Mouse (Mus musculus): Measurements from ENCODE around the gene Esr2.
"Not testable (repeated sequence)": the region's sequence is repeated elsewhere in the genome, so short reads cannot be mapped to it uniquely, and the experiment has no call there.

Esr2 gene

DNA sequence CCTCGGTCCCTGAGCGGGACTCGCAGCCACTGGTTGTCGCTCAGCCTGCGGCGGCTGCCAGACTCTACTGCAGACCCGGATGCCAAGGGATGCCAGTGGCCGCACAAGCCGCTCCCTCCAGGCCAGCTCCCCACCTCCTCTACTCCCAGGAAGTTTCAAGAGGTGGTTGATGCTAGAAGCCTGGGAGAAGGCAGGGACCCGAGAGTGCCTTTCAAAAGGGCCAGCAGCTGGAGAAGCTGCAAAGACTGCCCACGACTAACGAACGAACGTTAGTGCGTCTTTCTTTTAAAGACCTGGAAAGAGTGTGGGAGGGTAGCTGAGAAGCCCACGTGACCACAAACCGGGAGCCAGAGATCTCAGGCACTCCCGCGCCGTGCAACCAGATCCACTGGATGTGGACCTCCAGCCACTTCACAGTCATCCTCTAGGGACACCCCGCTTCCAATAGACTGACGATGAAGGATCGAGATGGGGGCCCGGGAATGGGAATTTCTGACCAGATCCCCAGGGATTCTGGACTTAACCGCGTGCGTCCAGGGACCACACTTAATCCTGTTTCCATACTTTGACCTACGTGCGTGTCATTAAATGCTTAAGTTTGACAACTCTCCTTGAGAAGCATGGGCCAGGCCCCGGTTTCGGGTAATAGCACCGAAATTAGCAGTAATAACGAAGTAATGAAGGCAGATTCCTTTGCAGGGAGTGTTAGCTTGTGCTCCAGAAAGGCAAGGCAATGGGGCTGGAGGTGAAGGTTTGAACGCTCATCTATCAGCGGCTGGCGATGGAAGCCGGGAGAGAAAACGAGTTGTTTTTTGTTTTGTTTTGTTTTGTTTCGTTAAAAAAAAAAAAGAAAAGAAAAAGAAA lies at the start of gene Esr2:
Gene Esr2 (minus strand): TSS at position 260 of the 864 bp plus-strand sequence.
- in situ Hi-C loops (cut with MboI; ENCODE audit: low pct_unique_long_range_greater_than_20kb in 1 of 2, low sequenced_read_pairs in 2 of 2, unreplicated experiment in 1 of 2): loop anchor here (10.0 to 25.0 kb wide), 3 partner anchors 162 to 390 kb away; no protein-coding TSS in a partner anchor

DNA sequence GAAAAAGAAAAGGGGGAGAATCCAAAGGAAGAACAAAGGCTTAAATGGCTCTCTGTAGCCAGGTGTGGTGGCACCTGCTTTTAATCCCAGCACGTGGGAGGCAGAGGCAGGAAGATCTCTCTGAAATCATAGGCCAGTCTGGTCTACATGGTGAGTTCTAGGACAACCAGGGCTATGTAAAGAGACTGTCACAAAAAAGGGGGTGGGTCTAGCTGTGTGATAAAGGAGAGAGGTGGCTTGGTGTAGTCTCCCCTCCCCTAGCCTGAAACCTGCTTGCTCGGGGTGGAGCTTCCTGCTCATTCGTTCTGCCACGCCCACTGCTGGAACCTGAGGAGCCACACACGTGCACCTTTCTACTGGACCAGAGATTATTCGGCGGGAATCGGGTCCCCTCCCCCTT lies 45.0 kb upstream of the Esr2 start:
- in situ Hi-C loops (cut with MboI; ENCODE audit: low pct_unique_long_range_greater_than_20kb in 1 of 2, low sequenced_read_pairs in 2 of 2, unreplicated experiment in 1 of 2): not testable (repeated sequence)

DNA sequence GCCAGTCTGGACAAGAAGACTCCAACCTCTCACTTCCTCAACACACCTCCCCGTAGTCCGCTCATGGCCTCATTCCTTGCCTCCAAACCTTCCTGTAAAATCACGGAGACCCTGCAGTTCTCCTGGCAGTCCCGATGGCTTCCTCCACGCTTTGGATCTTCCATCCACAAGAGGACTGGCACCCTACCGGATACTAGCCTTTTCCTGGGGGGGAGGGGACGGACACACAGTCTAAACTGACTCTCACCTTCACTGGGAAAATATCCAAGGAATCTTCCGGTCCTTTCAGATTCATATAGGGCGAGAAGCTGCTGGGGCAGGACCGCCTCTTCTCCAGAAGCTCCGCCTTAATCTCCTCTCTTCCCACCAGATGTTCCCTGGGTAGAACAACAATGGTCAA lies 39.7 kb upstream of the Esr2 start:
- in situ Hi-C loops (cut with MboI; ENCODE audit: low pct_unique_long_range_greater_than_20kb in 1 of 2, low sequenced_read_pairs in 2 of 2, unreplicated experiment in 1 of 2): no loop called here

DNA sequence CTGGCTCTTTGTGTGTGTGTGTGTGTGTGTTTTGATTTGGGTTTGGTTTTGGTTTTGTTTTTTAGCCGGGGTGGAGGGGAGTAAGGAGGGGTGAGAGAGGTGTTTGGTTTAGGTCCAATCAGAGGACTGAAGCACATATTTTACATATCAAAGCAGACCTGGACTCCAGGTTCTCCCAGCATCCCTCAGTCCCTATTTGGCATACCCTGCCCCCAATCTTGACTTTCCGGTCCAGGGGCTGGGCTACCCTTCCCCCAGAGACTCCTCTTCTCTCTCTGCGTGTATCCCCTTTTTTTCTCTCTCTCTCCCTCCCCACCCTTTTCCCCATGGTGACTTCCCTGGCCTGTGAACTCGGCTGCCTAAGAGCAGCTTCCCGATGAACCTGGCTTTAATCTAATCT lies 38.1 kb upstream of the Esr2 start:
- in situ Hi-C loops (cut with MboI; ENCODE audit: low pct_unique_long_range_greater_than_20kb in 1 of 2, low sequenced_read_pairs in 2 of 2, unreplicated experiment in 1 of 2): no loop called here

DNA sequence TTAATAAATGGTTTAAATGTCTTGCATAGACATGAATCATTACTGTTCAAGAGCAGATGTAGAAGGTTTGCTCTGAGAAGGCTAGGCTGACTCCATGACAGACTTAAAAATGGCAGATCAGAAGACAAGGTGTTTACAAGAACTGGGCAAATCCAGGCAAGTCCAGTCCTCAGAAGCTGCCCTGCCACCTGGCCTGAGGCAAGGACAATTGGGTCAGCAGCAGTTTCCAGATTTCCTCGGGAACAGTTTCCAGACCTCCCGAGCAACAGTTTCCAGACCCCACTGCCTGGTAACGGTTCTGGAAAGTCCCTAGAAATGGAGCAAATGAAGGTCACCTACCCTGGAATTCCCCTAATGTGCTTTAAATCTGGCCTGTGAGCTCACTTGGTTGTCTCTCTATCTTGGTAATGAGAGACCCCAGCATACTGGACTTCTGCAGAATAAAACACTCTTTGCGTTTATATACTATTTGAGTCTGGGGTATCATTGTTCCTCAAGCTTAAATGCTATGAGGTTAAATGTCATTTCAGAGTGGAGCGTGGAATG lies 32.4 kb upstream of the Esr2 start:
- in situ Hi-C loops (cut with MboI; ENCODE audit: low pct_unique_long_range_greater_than_20kb in 1 of 2, low sequenced_read_pairs in 2 of 2, unreplicated experiment in 1 of 2): no loop called here

DNA sequence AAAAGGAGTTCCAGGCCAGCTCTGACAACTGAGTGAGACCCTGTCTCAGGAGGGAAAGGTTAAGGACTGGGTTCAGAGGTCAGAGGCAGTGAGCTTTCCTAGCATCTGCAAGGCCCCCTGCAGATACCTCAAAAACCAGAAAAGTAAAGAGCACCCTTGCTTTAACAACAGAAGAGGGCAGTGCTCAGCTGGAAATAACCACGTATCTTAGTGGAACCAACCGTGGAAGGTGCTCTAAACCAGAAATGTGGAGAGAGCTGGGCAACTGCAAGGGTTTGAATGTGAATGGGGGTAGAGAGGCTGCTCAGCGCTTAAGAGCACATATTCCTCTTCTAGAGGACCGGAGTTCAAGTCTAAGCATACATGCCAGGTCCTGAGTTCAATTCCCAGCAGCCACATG lies 23.3 kb upstream of the Esr2 start:
- in situ Hi-C loops (cut with MboI; ENCODE audit: low pct_unique_long_range_greater_than_20kb in 1 of 2, low sequenced_read_pairs in 2 of 2, unreplicated experiment in 1 of 2): no loop called here

DNA sequence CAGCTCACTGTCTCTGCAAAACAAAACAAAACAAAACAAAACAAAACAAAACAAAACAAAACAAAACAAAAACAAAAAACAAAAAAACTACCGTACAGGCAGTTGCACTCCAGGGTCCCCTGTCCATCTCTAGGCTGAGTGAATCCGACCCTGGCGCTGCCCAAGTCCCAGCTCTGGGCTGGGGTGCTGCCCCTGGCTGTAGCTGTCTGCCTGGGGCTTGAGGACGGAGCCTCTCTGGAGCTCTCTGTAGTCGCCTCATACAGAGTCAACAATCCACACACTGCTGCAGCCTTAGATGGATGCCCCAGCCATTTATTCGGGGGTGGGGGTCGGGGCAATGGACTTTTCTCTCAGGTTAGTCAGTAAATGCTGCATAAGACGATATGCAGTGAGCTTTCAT lies 20.0 kb upstream of the Esr2 start:
- in situ Hi-C loops (cut with MboI; ENCODE audit: low pct_unique_long_range_greater_than_20kb in 1 of 2, low sequenced_read_pairs in 2 of 2, unreplicated experiment in 1 of 2): loop anchor here (5.0 to 25.0 kb wide), 3 partner anchors 145 to 410 kb away; no protein-coding TSS in a partner anchor

DNA sequence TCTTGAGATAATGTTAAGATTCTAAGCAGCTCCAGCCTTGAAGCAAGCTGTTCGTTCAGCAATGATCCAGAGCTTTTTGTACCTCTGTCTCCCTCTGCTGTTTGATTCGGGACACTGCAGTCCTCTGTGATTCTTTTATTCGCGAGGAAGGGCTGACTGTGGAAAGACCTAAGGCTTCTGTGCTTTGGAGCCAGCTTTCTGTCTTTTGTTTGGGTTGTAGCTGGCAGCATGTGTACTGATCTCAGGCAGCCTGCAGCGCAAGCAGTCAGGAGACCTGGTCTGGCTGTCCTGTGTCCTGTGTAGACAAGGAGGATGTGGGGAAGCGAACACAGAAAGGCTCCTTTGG lies 19.6 kb upstream of the Esr2 start:
- in situ Hi-C loops (cut with MboI; ENCODE audit: low pct_unique_long_range_greater_than_20kb in 1 of 2, low sequenced_read_pairs in 2 of 2, unreplicated experiment in 1 of 2): loop anchor here (5.0 to 25.0 kb wide), 3 partner anchors 146 to 409 kb away; no protein-coding TSS in a partner anchor

DNA sequence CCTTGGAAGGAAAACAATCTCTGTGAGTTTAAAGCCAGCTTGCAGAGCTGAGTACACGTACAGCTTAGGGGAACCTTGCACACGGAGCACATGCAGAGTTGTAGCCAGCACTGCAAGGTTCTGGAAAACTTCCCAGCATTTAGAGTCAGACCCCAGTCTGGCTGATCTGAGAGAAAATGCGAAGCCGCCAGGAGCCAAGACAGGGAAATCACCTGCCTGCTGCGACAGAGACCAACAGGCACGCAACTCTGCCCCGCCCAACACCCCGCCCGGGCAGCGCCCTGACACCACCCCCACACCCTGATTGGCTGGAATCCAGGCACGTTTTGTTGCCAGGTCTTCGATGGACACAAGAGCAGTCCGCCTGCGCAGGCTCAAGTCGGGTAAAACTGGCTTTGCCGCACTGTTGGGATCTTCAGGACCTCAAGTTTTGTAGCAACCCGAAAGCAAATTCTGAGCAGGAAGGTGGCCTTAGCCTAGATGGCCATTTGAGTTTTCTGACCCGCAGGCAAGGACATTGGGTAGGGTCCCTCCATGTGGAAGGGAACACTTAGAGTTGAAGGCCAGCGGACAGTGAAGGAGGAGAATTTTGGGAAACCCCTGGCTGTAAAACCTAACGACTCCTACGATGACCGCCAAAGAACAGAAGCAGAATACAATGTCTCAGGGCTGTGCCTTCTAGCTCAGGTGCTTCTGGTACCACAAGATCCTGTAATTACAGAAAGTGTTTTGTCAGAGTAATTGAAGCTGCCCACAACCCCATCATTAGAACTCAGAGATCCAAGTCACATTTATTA lies 19.1 kb upstream of the Esr2 start:
- in situ Hi-C loops (cut with MboI; ENCODE audit: low pct_unique_long_range_greater_than_20kb in 1 of 2, low sequenced_read_pairs in 2 of 2, unreplicated experiment in 1 of 2): loop anchor here (5.0 to 25.0 kb wide), 3 partner anchors 146 to 409 kb away; no protein-coding TSS in a partner anchor

DNA sequence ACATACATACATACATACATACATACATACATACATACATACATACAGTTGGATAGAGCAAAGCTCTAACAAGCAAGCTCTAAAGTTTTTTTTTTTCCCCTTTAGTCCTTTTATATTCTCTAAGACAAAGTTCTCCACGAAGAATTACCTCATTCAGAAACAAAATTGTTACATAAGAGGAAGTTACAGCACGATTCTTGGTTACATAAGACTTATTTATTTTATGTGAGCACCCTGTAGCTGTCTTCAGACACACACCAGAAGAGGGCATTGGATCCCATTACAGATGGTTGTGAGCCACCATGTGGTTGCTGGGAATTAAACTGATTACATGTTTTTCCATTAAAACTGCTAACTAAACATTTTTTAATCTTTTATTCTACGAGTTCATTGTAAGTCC lies 17.5 kb upstream of the Esr2 start:
- in situ Hi-C loops (cut with MboI; ENCODE audit: low pct_unique_long_range_greater_than_20kb in 1 of 2, low sequenced_read_pairs in 2 of 2, unreplicated experiment in 1 of 2): loop anchor here in 1 of 2 experiments (25.0 kb wide), 2 partner anchors 182 to 407 kb away; no protein-coding TSS in a partner anchor

DNA sequence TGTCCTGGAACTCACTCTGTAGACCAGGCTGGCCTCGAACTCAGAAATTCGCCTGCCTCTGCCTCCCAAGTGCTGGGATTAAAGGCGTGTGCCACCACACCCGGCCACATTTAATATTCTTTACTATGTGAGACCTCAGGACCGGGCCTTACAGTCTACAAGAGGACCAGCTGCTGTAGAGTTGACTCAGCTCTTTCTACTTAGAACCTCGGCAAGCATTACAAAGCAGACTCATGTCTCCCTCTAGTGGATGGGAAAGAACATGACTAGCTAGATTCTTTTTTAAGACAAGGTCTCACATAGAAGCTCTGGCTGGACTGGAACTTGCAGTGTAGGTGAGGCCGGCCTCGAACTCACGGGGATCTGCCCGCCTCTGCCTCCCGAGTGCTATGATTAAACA lies 13.9 kb upstream of the Esr2 start:
- in situ Hi-C loops (cut with MboI; ENCODE audit: low pct_unique_long_range_greater_than_20kb in 1 of 2, low sequenced_read_pairs in 2 of 2, unreplicated experiment in 1 of 2): loop anchor here in 1 of 2 experiments (25.0 kb wide), 2 partner anchors 179 to 404 kb away; no protein-coding TSS in a partner anchor

DNA sequence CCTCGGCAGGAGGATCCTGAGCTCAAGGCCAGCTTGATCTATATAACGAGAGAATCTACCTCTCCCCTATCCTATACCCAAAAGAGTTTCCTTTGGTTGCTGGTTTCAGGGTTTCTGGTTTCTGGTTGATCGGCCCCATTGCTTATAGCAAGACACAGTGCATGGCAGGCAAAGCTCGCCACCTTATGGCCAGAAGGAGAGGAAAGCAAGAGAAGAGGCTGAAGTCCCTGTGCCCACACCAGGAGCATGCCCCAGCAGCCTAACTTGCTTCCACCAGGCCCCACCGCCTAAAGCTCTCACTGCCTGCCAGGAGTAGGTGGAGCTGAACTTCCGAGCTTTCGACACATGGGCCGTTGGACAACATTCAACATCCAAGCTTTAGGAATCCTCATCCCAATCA lies 10.8 kb upstream of the Esr2 start:
- in situ Hi-C loops (cut with MboI; ENCODE audit: low pct_unique_long_range_greater_than_20kb in 1 of 2, low sequenced_read_pairs in 2 of 2, unreplicated experiment in 1 of 2): loop anchor here in 1 of 2 experiments (25.0 kb wide), 2 partner anchors 176 to 401 kb away; no protein-coding TSS in a partner anchor

DNA sequence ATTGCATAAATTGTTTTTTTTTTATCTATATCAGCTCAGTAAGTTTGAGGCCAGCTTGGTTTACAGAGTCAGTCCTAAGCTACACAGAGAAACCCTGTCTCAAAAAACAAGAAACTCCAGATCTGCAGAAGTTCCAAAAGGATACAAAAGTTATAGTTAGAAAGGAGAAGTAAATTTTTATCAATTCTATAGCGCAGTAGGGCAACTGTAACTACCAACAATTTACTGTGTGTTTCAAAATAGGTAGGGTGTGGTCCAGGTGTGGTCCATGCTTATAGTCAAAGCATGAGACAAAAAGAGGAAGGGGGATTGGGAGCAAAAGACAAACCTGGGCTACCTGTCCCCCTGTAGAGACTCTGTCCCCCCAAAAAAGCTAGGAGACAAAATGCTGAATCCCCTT lies 9.4 kb upstream of the Esr2 start:
- in situ Hi-C loops (cut with MboI; ENCODE audit: low pct_unique_long_range_greater_than_20kb in 1 of 2, low sequenced_read_pairs in 2 of 2, unreplicated experiment in 1 of 2): loop anchor here in 1 of 2 experiments (25.0 kb wide), 2 partner anchors 174 to 399 kb away; no protein-coding TSS in a partner anchor

DNA sequence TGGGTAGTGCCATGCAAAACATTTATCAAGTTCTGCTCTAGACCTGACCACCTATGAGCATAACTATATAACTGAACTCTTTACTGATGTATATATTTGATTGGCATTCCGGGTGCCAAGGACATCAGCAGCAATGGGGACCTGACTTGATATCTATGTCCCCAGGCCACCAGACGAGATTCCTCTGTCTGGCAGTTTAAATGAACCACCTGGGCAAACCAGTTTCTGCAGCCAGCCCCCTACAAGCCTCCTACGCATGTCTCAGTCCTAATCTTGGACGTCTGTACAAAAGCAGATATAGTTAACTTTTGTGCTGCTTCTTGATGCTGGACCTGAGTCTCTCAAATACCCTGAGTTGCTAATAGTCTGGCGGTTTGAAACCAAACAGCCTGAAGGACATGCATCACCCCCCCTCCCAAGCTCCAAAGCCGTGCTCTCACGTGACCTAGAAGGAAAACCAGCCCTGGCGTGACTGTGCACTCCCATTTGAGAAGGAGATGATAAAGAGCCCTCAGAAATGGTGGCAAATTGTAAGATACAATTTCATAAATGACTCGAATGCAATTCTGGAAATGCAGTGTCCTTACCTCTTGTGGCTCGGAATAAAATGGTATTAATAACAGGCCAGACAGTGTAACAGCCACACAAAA lies 8.2 kb upstream of the Esr2 start:
- in situ Hi-C loops (cut with MboI; ENCODE audit: low pct_unique_long_range_greater_than_20kb in 1 of 2, low sequenced_read_pairs in 2 of 2, unreplicated experiment in 1 of 2): loop anchor here in 1 of 2 experiments (25.0 kb wide), 2 partner anchors 173 to 398 kb away; no protein-coding TSS in a partner anchor

DNA sequence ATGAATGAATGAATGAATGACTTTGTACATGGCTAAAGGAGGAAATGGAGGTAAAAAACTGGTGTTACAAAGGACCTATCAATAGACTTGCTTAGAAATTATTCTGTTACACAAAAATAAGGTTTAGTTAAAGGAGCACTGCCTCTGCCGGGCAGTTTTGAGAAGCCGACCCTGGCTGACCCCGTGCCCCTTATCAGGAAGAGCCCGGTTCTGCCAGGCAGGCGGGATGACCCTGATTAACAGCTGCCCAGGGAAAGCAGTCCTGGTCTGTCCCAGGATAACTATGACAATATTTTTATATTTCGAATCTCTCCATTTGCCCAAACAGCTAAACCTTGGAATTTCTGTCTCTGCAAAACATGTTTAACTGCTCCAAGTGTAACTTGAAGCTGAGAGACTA lies 7.2 kb upstream of the Esr2 start:
- in situ Hi-C loops (cut with MboI; ENCODE audit: low pct_unique_long_range_greater_than_20kb in 1 of 2, low sequenced_read_pairs in 2 of 2, unreplicated experiment in 1 of 2): loop anchor here in 1 of 2 experiments (25.0 kb wide), 2 partner anchors 172 to 397 kb away; no protein-coding TSS in a partner anchor

DNA sequence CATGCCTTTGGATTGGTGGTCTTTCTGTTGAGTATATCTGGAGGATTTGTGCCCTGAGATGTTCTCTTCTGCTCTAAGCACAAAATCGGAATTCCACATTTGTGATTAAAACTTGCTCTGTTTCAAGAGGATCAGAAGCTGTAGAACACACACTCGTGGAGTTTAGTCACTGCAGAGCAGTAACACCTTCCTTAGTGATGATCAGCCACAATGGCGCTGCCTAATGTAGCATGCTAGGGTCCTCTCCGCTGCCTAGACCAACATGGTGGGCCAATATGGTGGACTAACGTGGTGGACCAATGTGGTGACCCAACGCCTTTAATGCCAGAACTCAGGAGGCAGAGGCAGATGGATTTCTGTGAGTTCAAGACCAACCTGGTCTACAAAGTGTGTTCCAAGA lies 5.8 kb upstream of the Esr2 start:
- in situ Hi-C loops (cut with MboI; ENCODE audit: low pct_unique_long_range_greater_than_20kb in 1 of 2, low sequenced_read_pairs in 2 of 2, unreplicated experiment in 1 of 2): loop anchor here in 1 of 2 experiments (25.0 kb wide), 2 partner anchors 171 to 396 kb away; no protein-coding TSS in a partner anchor

DNA sequence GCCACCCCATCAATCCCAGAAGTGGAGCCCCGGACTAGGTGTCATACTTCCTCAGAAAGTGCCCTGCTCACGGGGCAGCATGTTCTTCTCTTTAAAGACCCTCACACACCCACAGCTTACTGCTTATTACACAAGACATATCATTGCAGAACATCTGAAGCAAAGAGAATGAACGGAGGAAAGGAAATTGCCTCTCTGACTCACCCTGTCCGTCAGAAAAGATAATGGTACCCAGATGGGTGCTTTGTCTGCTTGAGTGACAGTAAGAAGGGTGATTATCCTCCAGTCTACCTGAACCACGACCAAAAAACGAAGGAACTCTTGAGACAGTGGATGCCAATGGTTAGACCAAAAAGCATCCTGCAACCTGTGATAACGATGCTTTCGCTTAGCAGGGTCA lies 4.4 kb upstream of the Esr2 start:
- in situ Hi-C loops (cut with MboI; ENCODE audit: low pct_unique_long_range_greater_than_20kb in 1 of 2, low sequenced_read_pairs in 2 of 2, unreplicated experiment in 1 of 2): loop anchor here in 1 of 2 experiments (25.0 kb wide), 2 partner anchors 169 to 394 kb away; no protein-coding TSS in a partner anchor

DNA sequence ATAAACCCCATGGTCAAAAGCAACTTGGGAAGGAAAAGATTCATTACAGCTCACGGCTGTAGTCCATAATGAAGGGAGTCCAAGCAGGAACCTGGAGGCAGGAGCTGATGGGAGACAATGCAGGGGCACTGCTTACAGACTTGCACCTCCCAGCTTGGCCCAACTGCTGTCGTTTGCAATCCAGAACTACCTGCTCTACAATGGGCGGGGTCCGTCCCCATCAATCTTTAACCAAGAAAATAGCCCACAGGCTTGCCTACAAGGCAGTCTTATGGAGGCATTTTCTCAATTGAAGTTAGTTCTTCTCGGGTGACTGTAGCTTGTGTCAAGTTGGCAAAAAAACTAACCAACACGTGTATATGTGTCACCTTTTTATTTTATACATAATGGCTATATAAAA lies 3.4 kb upstream of the Esr2 start:
- in situ Hi-C loops (cut with MboI; ENCODE audit: low pct_unique_long_range_greater_than_20kb in 1 of 2, low sequenced_read_pairs in 2 of 2, unreplicated experiment in 1 of 2): loop anchor here in 1 of 2 experiments (25.0 kb wide), 2 partner anchors 168 to 393 kb away; no protein-coding TSS in a partner anchor
